Mouse (Mus musculus): ENCODE data around the gene Fam227b.

Fam227b gene

GRCm38 (mm10) chr2:126006088-126006487 lies 145.7 kb downstream of the Fam227b start:
- DNase-seq (ENCODE audit: low spot score) = peak; percentile 77

GRCm38 (mm10) chr2:126002291-126002690 lies 149.5 kb downstream of the Fam227b start:
- DNase-seq (ENCODE audit: low spot score) = no peak

GRCm38 (mm10) chr2:125975808-125976345 lies 175.9 kb downstream of the Fam227b start:
- DNase-seq (ENCODE audit: low spot score) = no peak

GRCm38 (mm10) chr2:125975206-125975605 lies 176.6 kb downstream of the Fam227b start:
- no peak for DNase-seq (ENCODE audit: low spot score)

- peak; percentile 65 for DNase-seq (ENCODE audit: low spot score)
Observed at GRCm38 (mm10) chr2:125973207-125973606, 178.6 kb downstream of the Fam227b start.

GRCm38 (mm10) chr2:125968811-125969210 lies 183.0 kb downstream of the Fam227b start:
- no peak for DNase-seq (ENCODE audit: low spot score)

- DNase-seq (ENCODE audit: low spot score) = no peak
Observed at GRCm38 (mm10) chr2:125948195-125948594, 203.6 kb downstream of the Fam227b start.

- DNase-seq (ENCODE audit: low spot score) = no peak
Observed at GRCm38 (mm10) chr2:125943301-125943700, 208.5 kb downstream of the Fam227b start.

- DNase-seq (ENCODE audit: low spot score) = no peak
Observed at GRCm38 (mm10) chr2:125941111-125941785, 210.6 kb downstream of the Fam227b start.

GRCm38 (mm10) chr2:125938993-125939642 lies 212.7 kb downstream of the Fam227b start:
- DNase-seq (ENCODE audit: low spot score) = no peak

GRCm38 (mm10) chr2:125936396-125936795 lies 215.4 kb downstream of the Fam227b start:
- DNase-seq (ENCODE audit: low spot score) = no peak

GRCm38 (mm10) chr2:125933977-125934376 lies 217.8 kb downstream of the Fam227b start:
- DNase-seq (ENCODE audit: low spot score) = no peak
